Mouse (Mus musculus) kidney, postnatal 0 days (tissue): ENCODE measurements at regions not wholly inside any gene's neighbourhood (a gene's known extent, or its start where the extent isn't known, plus 50 kb on each side); places are given as distances from the start of the nearest gene placed in this dataset.

ENCODE experiments used
- ATAC-seq: fragments of 200-750 bp; cut with Nextera tagmentation; replicated peaks from 2 replicates; pipeline ENCODE4 v1.8.0; 2017; ENCODE audit warnings: low read depth, moderate number of reproducible peaks, moderate TSS enrichment, moderate library complexity; ENCODE audit not compliant: low FRiP score
- DNase-seq: peaks from one replicate; pipeline ENCODE4 v3.0.0-alpha.2; 2016; ENCODE audit warnings: low spot score
- H3K27ac ChIP-seq: fragments of 300-500 bp; sonication (generic); 2 replicates; pipeline ENCODE4 v1.5.1; 2014; ENCODE audit warnings: mild to moderate bottlenecking
- H3K27me3 ChIP-seq: fragments of 300-500 bp; sonication (generic); 2 replicates; pipeline ENCODE4 v1.6.1; 2014; ENCODE audit warnings: low read length, mixed read lengths; ENCODE audit not compliant: insufficient read depth
- H3K36me3 ChIP-seq: fragments of 300-500 bp; sonication (generic); 2 replicates; pipeline ENCODE4 v1.6.1; 2014; ENCODE audit warnings: low read length, mixed read lengths; ENCODE audit not compliant: insufficient read depth
- H3K4me1 ChIP-seq: fragments of 300-500 bp; sonication (generic); replicated peaks from 2 replicates; pipeline ENCODE4 v1.6.1; 2014; ENCODE audit warnings: antibody characterized with exemption, low read length, mixed read lengths; ENCODE audit not compliant: insufficient read depth
- H3K4me2 ChIP-seq: fragments of 300-500 bp; sonication (generic); 2 replicates; pipeline ENCODE4 v1.6.1; 2014; ENCODE audit warnings: mild to moderate bottlenecking, low read length, moderate library complexity, mixed read lengths
- H3K4me3 ChIP-seq: fragments of 300-500 bp; sonication (generic); replicated peaks from 2 replicates; pipeline ENCODE4 v1.5.1; 2014; ENCODE audit warnings: low read depth, low read length
- H3K9ac ChIP-seq: fragments of 300-500 bp; sonication (generic); 2 replicates; pipeline ENCODE4 v1.6.1; 2014; ENCODE audit warnings: low read depth, low read length
- H3K9me3 ChIP-seq: fragments of 300-500 bp; sonication (generic); replicated peaks from 2 replicates; pipeline ENCODE4 v1.6.1; 2016; ENCODE audit warnings: low read length, inconsistent platforms, mixed read lengths
- CTCF ChIP-seq: IDR thresholded peaks from 2 replicates; pipeline ENCODE4 v1.5.1; 2016; ENCODE audit warnings: antibody characterized with exemption, low read depth, mild to moderate bottlenecking, moderate library complexity
- WGBS: fragments of 180-500 bp; shearing (Covaris S2); extraction: QIAGEN DNeasy Blood & Tissue Kit; methylation state at CpG from one replicate; pipeline ENCODE4 v1.1.7; 2014; 5-methylcytosine and 5-hydroxymethylcytosine counted together

DNA sequence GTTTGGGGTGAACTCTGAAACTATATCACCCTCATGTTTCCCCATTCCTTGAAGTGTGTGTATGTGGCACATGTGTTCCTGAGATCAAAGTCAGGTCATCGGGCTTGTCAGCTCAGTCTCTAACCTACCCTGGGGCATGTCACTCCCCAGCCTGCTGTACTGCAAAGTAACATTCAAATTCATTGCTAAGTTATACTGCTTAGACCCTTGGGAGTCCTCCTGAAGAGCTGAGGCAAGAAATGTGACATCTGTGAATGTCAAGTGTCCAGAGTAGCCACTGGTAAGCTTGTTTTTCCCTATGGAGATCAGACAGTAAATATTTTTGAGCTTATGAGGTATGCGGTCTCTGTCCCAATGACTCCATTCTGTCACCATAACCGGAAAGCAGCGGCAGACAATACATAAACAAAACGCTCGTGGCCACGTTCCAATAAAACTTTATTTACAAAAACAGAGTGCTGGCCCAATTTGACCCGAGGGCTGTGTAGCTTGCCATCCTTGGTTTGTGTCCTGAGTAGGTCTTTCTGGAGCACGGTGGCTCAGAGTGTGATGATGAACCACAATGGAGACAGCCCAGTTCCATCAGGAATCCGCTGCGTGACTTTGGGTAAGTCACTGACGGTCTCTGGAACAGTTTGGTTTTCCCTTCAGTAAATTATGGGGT is 84.2 kb downstream of the E030025P04Rik start:
- DNase-seq: no peak
- Histone ChIP-seq H3K27me3 (no peaks in the 10 kb centered on the region), H3K9me3 (no peaks in the 10 kb centered on the region), H3K4me3 (no peak overlapping the region), H3K27ac (no peak overlapping the region), H3K36me3 (no peaks in the 10 kb centered on the region), H3K9ac (no peak overlapping the region), H3K4me2 (no peak overlapping the region), H3K4me1 (no peaks in the 10 kb centered on the region)
- TF ChIP-seq CTCF: no peak
- no peak for ATAC-seq
- WGBS: 77% methylated on average over 12 of the region's 12 CpGs

DNA sequence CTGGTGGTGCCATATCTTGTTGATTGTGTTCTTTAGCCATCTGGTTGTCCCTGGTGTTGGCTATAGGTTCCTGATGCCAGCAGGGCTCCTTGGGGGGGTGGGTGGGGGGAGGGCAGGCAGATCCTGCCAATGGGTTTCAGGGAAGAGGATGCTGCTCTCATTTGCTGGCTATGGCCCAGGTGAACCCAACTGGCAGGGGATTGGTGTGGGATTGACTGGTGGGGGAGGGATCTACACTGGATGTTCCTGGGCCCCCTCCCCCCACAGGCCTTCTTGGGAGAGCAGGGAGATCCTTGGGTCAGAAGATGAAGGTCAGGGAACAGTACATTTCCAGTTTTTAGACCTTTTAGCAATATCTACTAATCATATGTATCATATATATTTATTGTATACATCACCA is 86.1 kb downstream of the E030025P04Rik start:
- Histone ChIP-seq H3K36me3 (no peaks in the 10 kb centered on the region), H3K9me3 (no peaks in the 10 kb centered on the region), H3K27me3 (no peaks in the 10 kb centered on the region), H3K4me2 (no peak overlapping the region), H3K4me3 (no peak overlapping the region), H3K9ac (no peak overlapping the region), H3K4me1 (no peaks in the 10 kb centered on the region), H3K27ac (no peak overlapping the region)
- DNase-seq (no peak), ATAC-seq (no peak)
- no peak for TF ChIP-seq CTCF

DNA sequence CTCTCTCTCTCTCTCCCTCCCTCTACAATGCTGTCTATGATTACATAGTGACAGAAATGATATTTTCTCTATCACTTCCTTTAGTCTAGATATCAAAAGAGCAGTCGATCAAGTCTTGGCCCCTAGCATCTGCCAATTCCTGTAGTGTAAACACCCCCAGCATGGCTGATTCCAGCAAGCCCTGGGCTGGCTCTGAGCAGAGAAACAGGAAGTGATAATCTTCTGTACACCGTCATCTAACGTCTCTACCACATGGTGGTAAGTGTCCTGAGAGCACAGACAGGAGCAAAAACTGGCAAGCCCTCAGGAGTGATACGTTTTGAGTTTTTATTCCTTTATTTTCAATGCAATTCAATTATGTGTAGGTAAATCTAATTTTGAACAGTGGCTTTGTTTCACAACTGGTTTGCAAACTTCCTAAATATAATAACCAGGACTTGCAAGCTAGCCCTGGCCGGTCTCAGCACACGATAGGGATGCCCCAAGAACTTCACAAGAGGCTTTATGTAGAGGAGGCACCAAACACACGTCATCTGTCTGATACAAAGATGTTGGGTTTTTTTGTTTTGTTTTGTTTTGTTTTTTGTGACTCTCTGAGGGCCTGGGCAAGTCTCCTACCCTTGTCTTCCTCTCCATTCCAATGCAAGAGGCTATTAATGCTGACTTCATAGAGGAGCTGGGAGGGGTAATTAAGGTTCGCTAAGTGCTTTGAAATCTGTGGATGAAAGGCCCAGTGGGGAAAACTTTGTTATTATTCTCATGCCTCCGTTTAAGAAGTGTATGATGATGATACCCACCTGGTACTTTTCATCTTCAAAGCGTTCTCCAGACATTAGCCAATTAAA is 95.7 kb downstream of the E030025P04Rik start:
- H3K27ac ChIP-seq: no peak overlapping the region
- no peak overlapping the region for H3K4me3 ChIP-seq
- H3K36me3 ChIP-seq: no peaks in the 10 kb centered on the region
- no peak overlapping the region for H3K4me2 ChIP-seq
- no peaks in the 10 kb centered on the region for H3K4me1 ChIP-seq
- DNase-seq: no peak
- H3K9ac ChIP-seq: no peak overlapping the region
- no peak for ATAC-seq
- no peak for TF ChIP-seq CTCF
- no peaks in the 10 kb centered on the region for H3K9me3 ChIP-seq
- H3K27me3 ChIP-seq: no peaks in the 10 kb centered on the region
- WGBS: 62% methylated on average over 10 of the region's 10 CpGs

DNA sequence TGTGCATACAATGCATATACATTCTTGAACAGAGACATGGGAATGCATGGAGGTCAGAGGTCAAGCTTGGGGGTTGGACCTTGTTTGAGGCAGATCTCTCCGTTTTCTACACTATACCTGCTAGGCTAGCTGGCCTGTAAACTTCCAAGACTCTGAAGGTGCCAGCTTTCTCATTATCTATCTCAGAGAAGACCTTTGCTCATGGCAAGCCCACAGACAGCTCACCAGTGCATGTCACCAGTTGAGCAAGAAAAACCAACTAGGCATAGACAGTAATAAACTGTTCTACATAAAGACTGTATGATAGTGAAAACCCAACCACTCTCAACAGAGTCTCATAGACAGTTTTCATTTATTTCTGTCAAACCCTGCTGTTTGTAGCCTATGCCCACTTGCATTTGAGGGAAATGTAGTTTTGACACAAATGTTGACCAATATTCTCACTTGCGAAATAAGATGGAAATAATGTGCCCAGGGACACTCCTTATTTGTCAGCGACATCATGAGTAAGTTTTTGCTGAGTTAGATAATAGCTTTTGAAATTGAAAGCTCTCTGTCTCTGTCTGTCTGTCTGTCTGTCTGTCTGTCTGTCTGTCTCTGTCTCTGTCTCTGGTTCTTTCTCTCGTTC is 96.6 kb downstream of the E030025P04Rik start:
- H3K27ac ChIP-seq: no peak overlapping the region
- no peak for TF ChIP-seq CTCF
- 87% methylated on average over 4 of the region's 4 CpGs for WGBS
- H3K9me3 ChIP-seq: no peaks in the 10 kb centered on the region
- no peaks in the 10 kb centered on the region for H3K27me3 ChIP-seq
- no peak overlapping the region for H3K4me3 ChIP-seq
- no peaks in the 10 kb centered on the region for H3K36me3 ChIP-seq
- ATAC-seq: no peak
- no peak overlapping the region for H3K9ac ChIP-seq
- H3K4me1 ChIP-seq: no peaks in the 10 kb centered on the region
- no peak for DNase-seq
- no peak overlapping the region for H3K4me2 ChIP-seq

DNA sequence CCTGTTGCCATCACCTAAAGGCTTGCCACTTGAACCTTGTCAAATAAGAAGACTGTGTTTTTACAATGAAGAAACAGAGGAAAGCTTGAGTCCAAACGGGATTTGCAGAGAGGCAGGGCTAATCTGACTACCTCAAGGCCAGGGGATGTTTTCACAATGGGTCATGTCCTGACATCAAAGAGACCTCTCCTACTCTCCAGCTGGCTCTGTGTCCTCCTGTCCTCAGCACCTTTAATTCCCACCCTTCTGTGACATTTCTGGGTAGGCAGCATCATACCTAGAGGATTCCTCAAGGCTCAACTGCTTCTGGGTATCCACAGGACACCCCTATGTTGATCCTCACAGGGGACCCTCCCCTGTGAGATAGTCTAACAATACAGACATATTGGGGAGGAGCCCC is 97.7 kb downstream of the E030025P04Rik start:
- DNase-seq (no peak), ATAC-seq (no peak)
- no peak overlapping the region for H3K9ac ChIP-seq
- no peak overlapping the region for H3K27ac ChIP-seq
- H3K27me3 ChIP-seq: no peaks in the 10 kb centered on the region
- H3K4me2 ChIP-seq: no peak overlapping the region
- no peak for TF ChIP-seq CTCF
- no peaks in the 10 kb centered on the region for H3K36me3 ChIP-seq
- H3K4me3 ChIP-seq: no peak overlapping the region
- no peaks in the 10 kb centered on the region for H3K9me3 ChIP-seq
- WGBS: 5% methylated on average over 1 of the region's 1 CpGs
- no peaks in the 10 kb centered on the region for H3K4me1 ChIP-seq

DNA sequence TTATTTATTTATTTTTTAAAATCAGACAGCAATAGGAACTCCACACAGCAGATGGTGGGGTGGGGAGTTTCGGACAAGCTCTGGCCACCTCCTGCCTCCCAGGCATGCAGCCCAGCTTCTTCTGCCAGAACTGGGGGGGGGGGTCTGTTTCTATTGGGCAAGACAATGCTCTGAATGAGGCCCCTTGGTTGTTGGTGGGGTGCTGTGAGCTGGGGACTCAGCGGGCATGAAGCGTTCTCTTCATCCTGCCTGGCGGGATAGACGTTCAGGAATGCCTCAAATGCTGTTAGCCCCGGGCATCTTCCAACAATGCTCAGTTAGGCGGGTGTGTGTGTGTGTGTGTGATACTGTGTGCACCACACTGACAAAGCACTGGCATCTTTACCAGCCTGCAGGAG is 103.7 kb downstream of the E030025P04Rik start:
- Histone ChIP-seq H3K27me3 (no peaks in the 10 kb centered on the region), H3K4me3 (no peak overlapping the region), H3K4me1 (no peaks in the 10 kb centered on the region), H3K36me3 (no peaks in the 10 kb centered on the region), H3K9ac (no peak overlapping the region), H3K27ac (no peak overlapping the region), H3K9me3 (no peaks in the 10 kb centered on the region), H3K4me2 (no peak overlapping the region)
- TF ChIP-seq CTCF: no peak
- WGBS: 76% methylated on average over 7 of the region's 7 CpGs
- ATAC-seq (no peak), DNase-seq (no peak)
